ENCODE assay signal across 28 mouse cellular contexts in the genomic region with DNA sequence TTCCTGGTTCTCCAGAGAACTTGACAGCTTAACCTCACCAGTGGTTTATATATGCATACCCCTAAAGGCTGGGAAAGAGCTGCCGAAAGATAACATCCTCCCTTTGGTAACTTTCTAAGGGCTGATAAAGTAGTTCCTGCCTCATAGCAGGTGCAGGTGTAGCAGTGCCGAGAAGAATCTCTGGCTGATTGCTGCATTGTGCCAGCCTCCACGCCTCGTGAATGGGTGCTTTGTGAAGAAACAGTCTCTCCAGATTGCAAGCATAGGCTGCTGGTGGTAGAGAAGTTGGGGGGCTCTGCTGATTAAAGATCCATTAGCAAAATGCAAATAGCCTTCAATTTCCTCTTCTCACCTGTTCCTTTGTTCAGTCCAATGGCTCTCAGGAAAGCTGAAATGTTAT.
"Had no signal": no experiment of that assay in that cellular context is flagged by ENCODE, and none has a peak within 500 bp of the region (broad histone marks: within the 10 kb centered on the region; RNA-seq: fewer than 3 reads in every experiment).

No protein-coding gene starts in this region.

- DNase-seq: gastrocnemius, postnatal 14 days; gastrocnemius, postnatal 36 days; heart, adult 2 months; heart, postnatal 14 days; heart, postnatal 36 days; kidney, adult 11 months; kidney, adult 2 months; kidney, adult 9 months; kidney, postnatal 14 days; kidney, postnatal 4 days; liver; liver, embryonic 13.5 days; liver, postnatal 0 days had no signal

- H3K27ac ChIP-seq: heart, adult 2 months; heart, embryonic 13.5 days; heart, embryonic 15.5 days; hindbrain, embryonic 13.5 days; hindbrain, embryonic 15.5 days; hindbrain, postnatal 0 days; kidney, embryonic 15.5 days; kidney, postnatal 0 days; layer of hippocampus, adult 2 months; left cerebral cortex, adult 2 months; limb, embryonic 10.5 days; limb, embryonic 12.5 days; liver, embryonic 13.5 days; liver, embryonic 15.5 days had no signal

- H3K9ac ChIP-seq: heart, embryonic 13.5 days; heart, embryonic 15.5 days; hindbrain, embryonic 13.5 days; hindbrain, embryonic 15.5 days; kidney, embryonic 15.5 days; limb, embryonic 12.5 days; liver, embryonic 13.5 days; liver, embryonic 15.5 days; liver, postnatal 0 days had no signal

- H3K9me3 ChIP-seq: heart, embryonic 13.5 days; heart, embryonic 15.5 days; hindbrain, embryonic 13.5 days; hindbrain, embryonic 15.5 days; kidney, embryonic 15.5 days; limb, embryonic 10.5 days; limb, embryonic 12.5 days; liver, embryonic 13.5 days; liver, embryonic 15.5 days had no signal

- H3K4me3 ChIP-seq: heart, adult 2 months; heart, embryonic 13.5 days; heart, embryonic 15.5 days; hindbrain, embryonic 13.5 days; hindbrain, embryonic 15.5 days; kidney, embryonic 15.5 days; layer of hippocampus, adult 2 months; left cerebral cortex, adult 2 months; limb, embryonic 10.5 days; limb, embryonic 12.5 days; liver, embryonic 13.5 days; liver, embryonic 15.5 days had no signal

- ATAC-seq: hindbrain, postnatal 0 days; intestine, embryonic 16.5 days; liver, postnatal 0 days had no signal

- H3K27me3 ChIP-seq: heart, embryonic 13.5 days; heart, embryonic 15.5 days; hindbrain, embryonic 13.5 days; hindbrain, embryonic 15.5 days; kidney, embryonic 15.5 days; limb, embryonic 12.5 days; liver, embryonic 13.5 days; liver, embryonic 15.5 days had no signal

- H3K4me1 ChIP-seq: heart, embryonic 13.5 days; heart, embryonic 15.5 days; hindbrain, embryonic 13.5 days; hindbrain, embryonic 15.5 days; kidney, embryonic 15.5 days; limb, embryonic 10.5 days; limb, embryonic 12.5 days; liver, embryonic 13.5 days; liver, embryonic 15.5 days had no signal

- H3K4me2 ChIP-seq: heart, embryonic 11.5 days; heart, embryonic 13.5 days; heart, embryonic 15.5 days; hindbrain, embryonic 13.5 days; hindbrain, embryonic 15.5 days; kidney, embryonic 15.5 days; limb, embryonic 12.5 days; liver, embryonic 11.5 days; liver, embryonic 13.5 days; liver, embryonic 15.5 days had no signal

- H3K36me3 ChIP-seq: heart, embryonic 13.5 days; heart, embryonic 15.5 days; hindbrain, embryonic 13.5 days; hindbrain, embryonic 15.5 days; kidney, embryonic 15.5 days; limb, embryonic 10.5 days; limb, embryonic 12.5 days; liver, embryonic 13.5 days; liver, embryonic 15.5 days had no signal
